14 mouse cellular contexts compared by ENCODE assay signal in the genomic region with DNA sequence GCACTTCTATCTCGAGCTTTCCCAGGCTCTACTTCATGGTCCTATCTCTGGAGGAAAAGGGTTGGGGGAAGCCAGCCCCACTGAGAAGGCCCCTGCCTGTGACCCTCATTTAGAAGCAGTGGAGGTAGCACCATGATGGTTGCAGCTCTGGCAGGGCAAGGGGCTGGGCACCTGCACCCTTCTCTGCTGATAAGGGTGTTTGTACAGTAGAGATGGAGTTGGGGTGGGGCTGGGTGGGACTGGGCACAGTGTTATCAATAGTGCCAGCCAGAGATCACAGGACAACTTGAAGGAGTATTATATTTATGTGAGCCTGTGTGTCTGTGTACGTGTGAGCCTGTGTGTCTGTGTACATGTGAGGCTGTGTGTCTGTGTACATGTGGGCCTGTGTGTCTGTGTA. TPM values are rescaled to one million over a fixed set of nuclear protein-coding genes. Genes with fewer than 3 reads are reported as not detected.
A peak's percentile ranks its signal among the peaks of the same experiment; 100 is the strongest.
DNase-seq lines count a peak whose midpoint lies in the region; ATAC-seq and TF ChIP-seq lines count a peak whose summit lies in the region.
"Had no signal": no experiment of that assay in that cellular context is flagged by ENCODE, and none has a peak within 500 bp of the region (broad histone marks: within the 10 kb centered on the region; RNA-seq: fewer than 3 reads in every experiment).

No protein-coding gene starts in this region.

- no peak for TF ChIP-seq CTCF in spleen, adult 2 months (IDR thresholded peaks at IDR 0.05; ENCODE audit: extremely low read depth, insufficient read depth, insufficient read length, insufficient replicate concordance)

- no peak overlapping the region; the same call in 1 of the 2 replicates for H3K4me2 ChIP-seq in heart, embryonic 11.5 days
- no peak overlapping the region for H3K4me2 ChIP-seq in limb, embryonic 15.5 days
- no peak overlapping the region for H3K4me2 ChIP-seq in kidney, embryonic 14.5 days (replicated peaks; ENCODE audit: low read depth, low read length)
- H3K4me2 ChIP-seq: hindbrain, embryonic 13.5 days had no signal

- peak overlapping the region; percentile 73 for H3K27ac ChIP-seq in heart, embryonic 11.5 days (ENCODE audit: low read depth, low read length)
- peak overlapping the region; percentile 11; the same call in 1 of the 2 replicates for H3K27ac ChIP-seq in limb, embryonic 15.5 days
- peak overlapping the region; percentile 66; the same call in 1 of the 2 replicates for H3K27ac ChIP-seq in spleen, adult 2 months (ENCODE audit: insufficient read depth, low read length)
- no peak overlapping the region for H3K27ac ChIP-seq in kidney, embryonic 14.5 days (ENCODE audit: low read depth, low read length)
- H3K27ac ChIP-seq: hindbrain, embryonic 13.5 days had no signal

- no peak for DNase-seq in heart, postnatal 14 days
- peak; percentile 67 for DNase-seq in c-Kit-positive CD71-positive TER-119-negative erythroid progenitor cells, embryonic 14.5 days (ENCODE audit: low read depth)
- DNase-seq in spleen, adult 2 months (ENCODE audit: low read depth in 1 of 2, low spot score in 2 of 2): no peak
- DNase-seq in B cell, adult 2 months: no peak
- no peak for DNase-seq in gastrocnemius, adult 8-10 months (ENCODE audit: low spot score in 2 of 2)
- DNase-seq: adrenal gland, postnatal 14 days; cerebellum, postnatal 36 days; kidney, postnatal 14 days had no signal

- WGBS in heart, embryonic 11.5 days (ENCODE audit: insufficient replicate concordance): 43% methylated on average over 2 of the region's 2 CpGs
- WGBS in limb, embryonic 15.5 days: 67% methylated on average over 2 of the region's 2 CpGs
- 67% methylated on average over 2 of the region's 2 CpGs for WGBS in spleen, adult 2 months
- 72% methylated on average over 2 of the region's 2 CpGs for WGBS in kidney, embryonic 14.5 days

- H3K4me3 ChIP-seq in heart, embryonic 11.5 days (ENCODE audit: low read depth, low read length): no peak overlapping the region
- no peak overlapping the region for H3K4me3 ChIP-seq in limb, embryonic 15.5 days
- no peak overlapping the region for H3K4me3 ChIP-seq in spleen, adult 2 months (ENCODE audit: extremely low read depth, insufficient read depth, insufficient read length)
- H3K4me3 ChIP-seq in kidney, embryonic 14.5 days (ENCODE audit: low read length): no peak overlapping the region
- H3K4me3 ChIP-seq: hindbrain, embryonic 13.5 days had no signal

- no peak overlapping the region; the same call in 1 of the 2 replicates for H3K9ac ChIP-seq in heart, embryonic 11.5 days (ENCODE audit: low read depth, low read length)
- no peak overlapping the region for H3K9ac ChIP-seq in limb, embryonic 15.5 days
- H3K9ac ChIP-seq in kidney, embryonic 14.5 days (ENCODE audit: low read depth, low read length): no peak overlapping the region
- H3K9ac ChIP-seq: hindbrain, embryonic 13.5 days had no signal

- intact Hi-C loops in heart, postnatal 14 days (cut with DNase I): loop anchor here (2.0 kb wide), 1 partner anchor 15 kb away; no protein-coding TSS in a partner anchor

- no peaks in the 10 kb centered on the region for H3K27me3 ChIP-seq in heart, embryonic 11.5 days (ENCODE audit: control insufficient read depth, insufficient read depth, low read length)
- H3K27me3 ChIP-seq in limb, embryonic 15.5 days: no peaks in the 10 kb centered on the region
- no peaks in the 10 kb centered on the region for H3K27me3 ChIP-seq in spleen, adult 2 months (ENCODE audit: control insufficient read depth, insufficient read depth, low read length)
- H3K27me3 ChIP-seq in kidney, embryonic 14.5 days (ENCODE audit: control insufficient read depth, insufficient read depth, low read length): no peaks in the 10 kb centered on the region
- H3K27me3 ChIP-seq: hindbrain, embryonic 13.5 days had no signal

- no peaks in the 10 kb centered on the region for H3K9me3 ChIP-seq in heart, embryonic 11.5 days (replicated peaks; ENCODE audit: control insufficient read depth, low read length)
- H3K9me3 ChIP-seq in limb, embryonic 15.5 days: no peaks in the 10 kb centered on the region
- no peaks in the 10 kb centered on the region for H3K9me3 ChIP-seq in kidney, embryonic 14.5 days (ENCODE audit: control insufficient read depth, low read length)
- H3K9me3 ChIP-seq: hindbrain, embryonic 13.5 days; megakaryocyte, embryonic 14.5 days had no signal

- TF ChIP-seq POLR2A in spleen, adult 2 months (IDR thresholded peaks at IDR 0.05; ENCODE audit: low read depth, low read length): no peak

- ATAC-seq in heart, embryonic 11.5 days (replicated peaks; ENCODE audit: insufficient number of reproducible peaks, low FRiP score, low TSS enrichment): peak; percentile 82
- ATAC-seq in limb, embryonic 15.5 days (ENCODE audit: insufficient number of reproducible peaks, low FRiP score, low TSS enrichment, low read depth): no peak
- ATAC-seq in kidney, embryonic 14.5 days (ENCODE audit: low FRiP score, low TSS enrichment): no peak

- peaks cover 12% of the 10 kb centered on the region for H3K4me1 ChIP-seq in heart, embryonic 11.5 days (ENCODE audit: control insufficient read depth, insufficient read depth, low read length)
- peaks cover 10% of the 10 kb centered on the region for H3K4me1 ChIP-seq in limb, embryonic 15.5 days
- peaks cover 2% of the 10 kb centered on the region; the same call in 1 of the 2 replicates for H3K4me1 ChIP-seq in spleen, adult 2 months (ENCODE audit: control insufficient read depth, insufficient read depth, insufficient read length)
- H3K4me1 ChIP-seq in kidney, embryonic 14.5 days (ENCODE audit: control insufficient read depth, insufficient read depth, low read length): peaks cover 5% of the 10 kb centered on the region; the same call in 1 of the 2 replicates

- no peaks in the 10 kb centered on the region for H3K36me3 ChIP-seq in heart, embryonic 11.5 days (ENCODE audit: control insufficient read depth, insufficient read depth, low read length)
- no peaks in the 10 kb centered on the region for H3K36me3 ChIP-seq in limb, embryonic 15.5 days
- H3K36me3 ChIP-seq in spleen, adult 2 months (ENCODE audit: control insufficient read depth, insufficient read depth, low read length): peaks cover 2% of the 10 kb centered on the region
- no peaks in the 10 kb centered on the region for H3K36me3 ChIP-seq in kidney, embryonic 14.5 days (ENCODE audit: control insufficient read depth, insufficient read depth, low read length)
- H3K36me3 ChIP-seq: hindbrain, embryonic 13.5 days had no signal

RNA-seq across cellular contexts. Expression of a gene that starts 12.7 kb away (rescaled TPM):
- 26.4 and 29.6 TPM in 2 replicates for polyA plus RNA-seq in heart, embryonic 11.5 days (2014; fragmentation: Nextera tagmentation; extraction: Ambion mirVana)
- total RNA-seq in heart, postnatal 14 days (2021): 10 to 100 TPM; 44.7 to 51.3 TPM
- 57.3 and 65.5 TPM in 2 replicates for polyA plus RNA-seq in limb, embryonic 15.5 days (2015; fragmentation: Nextera tagmentation; extraction: Ambion mirVana)
- 22.2 and 33.6 TPM in 2 replicates for polyA plus RNA-seq in spleen, adult 2 months (2012; rRNA removed)
- polyA plus RNA-seq in kidney, embryonic 14.5 days (2014; fragmentation: Nextera tagmentation; extraction: Ambion mirVana): 37.6 and 39.1 TPM in 2 replicates
- total RNA-seq in gastrocnemius, adult 8-10 months (2022): 10 to 100 TPM; 84.8 to 99.7 (median 97.8) TPM

RNA-seq across cellular contexts. Expression of a gene that starts 16.7 kb away (rescaled TPM):
- 3.0 and 4.4 TPM in 2 replicates for polyA plus RNA-seq in heart, embryonic 11.5 days (2014; fragmentation: Nextera tagmentation; extraction: Ambion mirVana)
- 1 to 10 TPM; 4.1 to 5.6 TPM for total RNA-seq in heart, postnatal 14 days (2021)
- polyA plus RNA-seq in limb, embryonic 15.5 days (2015; fragmentation: Nextera tagmentation; extraction: Ambion mirVana): 0.86 and 1.1 TPM in 2 replicates
- polyA plus RNA-seq in spleen, adult 2 months (2012; rRNA removed): 210 and 232 TPM in 2 replicates
- polyA plus RNA-seq in kidney, embryonic 14.5 days (2014; fragmentation: Nextera tagmentation; extraction: Ambion mirVana): 0.42 and 0.47 TPM in 2 replicates
- total RNA-seq in gastrocnemius, adult 8-10 months (2022): 1 to 10 TPM; 1.2 to 3.5 (median 1.9) TPM

RNA-seq across cellular contexts. Expression of a gene that starts 42.3 kb away (rescaled TPM):
- 0.23 and 0.82 TPM in 2 replicates for polyA plus RNA-seq in heart, embryonic 11.5 days (2014; fragmentation: Nextera tagmentation; extraction: Ambion mirVana)
- under 1 TPM in 1 of 2 experiments, not detected in 1; 0.20 TPM for total RNA-seq in heart, postnatal 14 days (2021)
- polyA plus RNA-seq in limb, embryonic 15.5 days (2015; fragmentation: Nextera tagmentation; extraction: Ambion mirVana): 0.20 and 0.23 TPM in 2 replicates
- 0.22 TPM in 2 replicates for polyA plus RNA-seq in spleen, adult 2 months (2012; rRNA removed)
- not detected in 2 replicates for polyA plus RNA-seq in kidney, embryonic 14.5 days (2014; fragmentation: Nextera tagmentation; extraction: Ambion mirVana)
- not detected for total RNA-seq in gastrocnemius, adult 8-10 months (2022)
- total RNA-seq: granulocyte monocyte progenitor cell, adult 5-6 weeks had no signal

RNA-seq across cellular contexts. Expression of a gene that starts 49.1 kb away (rescaled TPM):
- 0.56 TPM in 1 of 2 replicates, not detected in the other for polyA plus RNA-seq in heart, embryonic 11.5 days (2014; fragmentation: Nextera tagmentation; extraction: Ambion mirVana)
- total RNA-seq in heart, postnatal 14 days (2021): not detected
- polyA plus RNA-seq in limb, embryonic 15.5 days (2015; fragmentation: Nextera tagmentation; extraction: Ambion mirVana): 1.1 and 1.3 TPM in 2 replicates
- polyA plus RNA-seq in spleen, adult 2 months (2012; rRNA removed): 5.4 and 10.5 TPM in 2 replicates
- polyA plus RNA-seq in kidney, embryonic 14.5 days (2014; fragmentation: Nextera tagmentation; extraction: Ambion mirVana): 8.1 and 15.5 TPM in 2 replicates
- not detected for total RNA-seq in gastrocnemius, adult 8-10 months (2022)
- total RNA-seq: adrenal gland, postnatal 14 days; granulocyte monocyte progenitor cell, adult 5-6 weeks had no signal

RNA-seq across cellular contexts. Expression of a gene that starts 52.3 kb away (rescaled TPM):
- 40.6 and 45.0 TPM in 2 replicates for polyA plus RNA-seq in heart, embryonic 11.5 days (2014; fragmentation: Nextera tagmentation; extraction: Ambion mirVana)
- total RNA-seq in heart, postnatal 14 days (2021): 10 to 100 TPM; 38.3 to 41.0 TPM
- polyA plus RNA-seq in limb, embryonic 15.5 days (2015; fragmentation: Nextera tagmentation; extraction: Ambion mirVana): 35.4 and 38.6 TPM in 2 replicates
- polyA plus RNA-seq in spleen, adult 2 months (2012; rRNA removed): 58.0 and 69.5 TPM in 2 replicates
- 34.9 and 43.9 TPM in 2 replicates for polyA plus RNA-seq in kidney, embryonic 14.5 days (2014; fragmentation: Nextera tagmentation; extraction: Ambion mirVana)
- 10 to 100 TPM; 28.2 to 31.7 (median 31.5) TPM for total RNA-seq in gastrocnemius, adult 8-10 months (2022)

Comparison
In these comparisons a context has a peak if more than half of its experiments do, and no peak if none do; other contexts are left out.
1. RNA of a gene that starts 16.7 kb away (polyA plus RNA-seq): 210 to 232 TPM in spleen, adult 2 months; 3.0 to 4.4 TPM in heart, embryonic 11.5 days, 0.86 to 1.1 TPM in limb, embryonic 15.5 days and 0.42 to 0.47 TPM in kidney, embryonic 14.5 days; every median in the first group is over 10 times any median in the second.